Mouse (Mus musculus): ENCODE data around the gene Defb5. TPM values are rescaled to one million over a fixed set of nuclear protein-coding genes. Genes with fewer than 3 reads are reported as not detected.

Gene Defb5
- not detected in 2 replicates for polyA plus RNA-seq (2012; rRNA removed; ENCODE audit: low replicate concordance)

DNA sequence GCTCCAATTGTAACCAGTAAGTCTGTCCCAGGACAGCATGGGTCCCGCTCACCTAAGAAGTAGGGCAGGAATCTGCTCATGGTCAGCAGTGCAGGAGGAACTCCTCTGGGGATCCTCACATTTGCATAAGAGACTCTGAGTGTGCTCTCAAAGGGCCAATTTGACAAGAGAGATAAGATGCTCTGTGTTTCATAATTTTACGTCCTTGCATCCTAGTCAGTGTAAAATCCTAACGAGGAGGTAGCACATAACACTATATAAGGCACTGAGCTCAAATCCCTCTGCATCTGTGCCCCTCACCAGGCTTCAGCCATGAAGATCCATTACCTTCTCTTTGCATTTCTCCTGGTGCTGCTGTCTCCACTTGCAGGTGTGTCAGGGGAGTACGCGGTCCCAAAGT, at the start of gene Defb5:
Defb5 (plus strand) TSS at position 301 of the 400 bp plus-strand sequence.

DNA sequence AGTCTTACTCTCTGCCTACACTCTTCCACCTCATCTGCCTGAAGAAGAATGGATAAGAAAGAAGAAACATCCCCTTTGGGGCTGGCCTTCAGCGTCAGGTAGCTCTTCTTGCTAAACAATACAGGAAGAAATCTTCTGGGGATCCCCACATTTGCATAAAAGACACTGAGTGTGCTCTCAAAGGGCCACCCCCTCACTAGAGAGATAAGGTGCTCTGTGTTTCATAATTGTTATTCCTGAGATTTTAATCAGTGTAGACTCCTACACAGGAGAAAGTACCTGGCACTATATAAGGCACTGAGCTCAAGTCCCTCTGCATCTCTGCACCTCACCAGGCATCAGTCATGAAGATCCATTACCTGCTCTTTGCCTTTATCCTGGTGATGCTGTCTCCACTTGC, 22.2 kb upstream of the Defb5 start, which contains the start of gene Defb6:
Defb6 (plus strand) TSS at position 318 of the 400 bp plus-strand sequence.

DNA sequence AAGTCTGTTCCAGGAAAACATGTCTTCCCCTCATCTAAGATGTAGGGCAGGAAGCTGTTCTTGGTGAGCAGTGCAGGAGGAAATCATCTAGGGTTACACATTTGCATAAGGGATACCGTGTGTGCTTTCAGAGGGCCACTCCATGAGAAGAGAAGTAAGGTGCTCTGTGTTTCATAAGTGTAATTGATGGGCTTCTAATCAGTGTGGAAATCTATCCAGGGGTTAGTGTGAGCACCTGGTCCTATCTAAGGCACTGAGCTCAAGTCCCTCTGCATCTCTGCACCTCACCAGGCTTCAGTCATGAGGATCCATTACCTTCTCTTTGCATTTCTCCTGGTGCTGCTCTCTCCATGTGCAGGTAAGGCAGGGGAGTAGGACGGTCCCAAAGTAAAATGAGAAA, 7.8 kb upstream of the Defb5 start, which contains the start of gene Defb46:
Defb46 (plus strand) TSS at position 301 of the 400 bp plus-strand sequence.

DNA sequence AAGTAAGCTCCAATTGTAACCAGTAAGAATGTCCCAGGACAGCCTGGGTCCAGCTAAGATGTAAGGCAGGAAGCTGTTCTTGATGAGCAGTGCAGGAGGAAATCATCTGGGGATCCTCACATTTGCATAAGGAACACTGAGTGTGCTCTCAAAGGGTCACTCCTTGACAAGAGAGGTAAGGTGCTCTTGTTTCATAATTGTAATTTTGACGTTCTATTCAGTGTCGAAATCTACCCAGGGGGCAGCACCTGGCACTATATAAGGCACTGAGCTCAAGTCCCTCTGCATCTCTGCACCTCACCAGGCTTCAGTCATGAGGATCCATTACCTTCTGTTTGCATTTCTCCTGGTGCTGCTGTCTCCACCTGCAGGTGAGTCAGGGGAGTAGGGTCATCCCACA, 45.7 kb downstream of the Defb5 start, which contains the start of gene Defb3:
Defb3 (plus strand) TSS at position 301 of the 400 bp plus-strand sequence.

Other genes starting within 250 kb of the Defb5 start
- not detected in 2 replicates for gene Defb38, start 221.0 kb upstream of the Defb5 start, polyA plus RNA-seq (2012; rRNA removed; ENCODE audit: low replicate concordance)
- gene Defb39, start 182.8 kb upstream of the Defb5 start, polyA plus RNA-seq (2012; rRNA removed; ENCODE audit: low replicate concordance) = not detected in 2 replicates
- 0.28 TPM in 1 of 2 replicates, not detected in the other for gene Defb12, start 132.7 kb upstream of the Defb5 start, polyA plus RNA-seq (2012; rRNA removed; ENCODE audit: low replicate concordance)
- gene Defb34, start 123.8 kb upstream of the Defb5 start, polyA plus RNA-seq (2012; rRNA removed; ENCODE audit: low replicate concordance) = not detected in 2 replicates
- gene Gm45826, start 106.8 kb upstream of the Defb5 start, polyA plus RNA-seq (2012; rRNA removed; ENCODE audit: low replicate concordance) = not detected in 2 replicates
- not detected in 2 replicates for gene Defb14, start 53.2 kb upstream of the Defb5 start, polyA plus RNA-seq (2012; rRNA removed; ENCODE audit: low replicate concordance)
- gene Defb4, start 48.9 kb upstream of the Defb5 start, polyA plus RNA-seq (2012; rRNA removed; ENCODE audit: low replicate concordance) = not detected in 2 replicates
- not detected in 2 replicates for gene Defb6, start 22.1 kb upstream of the Defb5 start, polyA plus RNA-seq (2012; rRNA removed; ENCODE audit: low replicate concordance)
- not detected in 2 replicates for gene Defb46, start 7.7 kb upstream of the Defb5 start, polyA plus RNA-seq (2012; rRNA removed; ENCODE audit: low replicate concordance)
- not detected in 2 replicates for gene Defb3, start 45.8 kb downstream of the Defb5 start, polyA plus RNA-seq (2012; rRNA removed; ENCODE audit: low replicate concordance)
- gene Defb8, start 200.0 kb downstream of the Defb5 start, polyA plus RNA-seq (2012; rRNA removed; ENCODE audit: low replicate concordance) = not detected in 2 replicates
- gene Defb7, start 247.5 kb downstream of the Defb5 start, polyA plus RNA-seq (2012; rRNA removed; ENCODE audit: low replicate concordance) = not detected in 2 replicates